19 mouse cellular contexts compared by ENCODE assay signal in genomic region chr9:98272734-98273133, GRCm38 (mm10).
"Had no signal": no experiment of that assay in that cellular context is flagged by ENCODE, and none has a peak within 500 bp of the region (broad histone marks: within the 10 kb centered on the region; RNA-seq: fewer than 3 reads in every experiment).

No protein-coding gene starts in this region.

- H3K9me3 ChIP-seq: liver, embryonic 13.5 days; lung, embryonic 15.5 days; midbrain, embryonic 15.5 days; neural tube, embryonic 12.5 days had no signal

- H3K4me3 ChIP-seq: layer of hippocampus, adult 2 months; liver, embryonic 13.5 days; lung, embryonic 15.5 days; megakaryocyte, embryonic 14.5 days; midbrain, embryonic 15.5 days; neural tube, embryonic 12.5 days had no signal

- H3K4me1 ChIP-seq: liver, embryonic 13.5 days; lung, embryonic 15.5 days; megakaryocyte, embryonic 14.5 days; midbrain, embryonic 15.5 days; neural tube, embryonic 12.5 days had no signal

- H3K4me2 ChIP-seq: liver, embryonic 13.5 days; lung, embryonic 15.5 days; midbrain, embryonic 11.5 days; midbrain, embryonic 15.5 days; neural tube, embryonic 12.5 days had no signal

- H3K9ac ChIP-seq: liver, embryonic 13.5 days; liver, postnatal 0 days; lung, embryonic 15.5 days; midbrain, embryonic 15.5 days; neural tube, embryonic 12.5 days had no signal

- H3K36me3 ChIP-seq: liver, embryonic 13.5 days; lung, embryonic 15.5 days; midbrain, embryonic 15.5 days; neural tube, embryonic 12.5 days had no signal

- DNase-seq: kidney, adult 9 months; kidney, postnatal 4 days; left cerebral cortex, postnatal 4 days; liver; liver, embryonic 13.5 days; liver, postnatal 0 days; lung, postnatal 14 days; right cerebral cortex, postnatal 25 days; thymus, adult 2 months; thymus, postnatal 36 days had no signal

- H3K27ac ChIP-seq: layer of hippocampus, adult 2 months; liver, embryonic 13.5 days; lung, embryonic 15.5 days; macrophage; midbrain, embryonic 15.5 days; neural tube, embryonic 12.5 days; stomach, postnatal 0 days had no signal

- H3K27me3 ChIP-seq: lung, embryonic 15.5 days; neural tube, embryonic 12.5 days had no signal

- ATAC-seq: intestine, postnatal 0 days; liver, postnatal 0 days; midbrain, embryonic 15.5 days had no signal
